Mouse (Mus musculus) midbrain, embryonic 14.5 days (tissue): ENCODE measurements around the gene Mxd4. TPM values are rescaled to one million over a fixed set of nuclear protein-coding genes. Genes with fewer than 3 reads are reported as not detected.

Experiments used
- ATAC-seq: fragments of 200-750 bp; cut with Nextera tagmentation; 2 replicates; pipeline ENCODE4 v1.8.0; 2017; ENCODE audit warnings: moderate number of reproducible peaks, moderate library complexity; ENCODE audit not compliant: low FRiP score, low TSS enrichment
- DNase-seq: peaks from one replicate; pipeline ENCODE4 v3.0.0-alpha.2; 2015
- H3K27ac ChIP-seq: fragments of 300-500 bp; sonication (generic); replicated peaks from 2 replicates; pipeline ENCODE4 v1.5.1; 2014; ENCODE audit warnings: mild to moderate bottlenecking, low read depth, low read length, moderate library complexity
- H3K27me3 ChIP-seq: fragments of 300-500 bp; sonication (generic); 2 replicates; pipeline ENCODE4 v1.6.1; 2014; ENCODE audit warnings: low read length, control low read depth, mixed read lengths; ENCODE audit not compliant: control insufficient read depth, insufficient read depth
- H3K36me3 ChIP-seq: fragments of 300-500 bp; sonication (generic); 2 replicates; pipeline ENCODE4 v1.6.1; 2014; ENCODE audit warnings: low read length, control low read depth; ENCODE audit not compliant: control insufficient read depth, insufficient read depth
- H3K4me1 ChIP-seq: fragments of 300-500 bp; sonication (generic); 2 replicates; pipeline ENCODE4 v1.6.1; 2014; ENCODE audit warnings: mild to moderate bottlenecking, antibody characterized with exemption, low read length, control low read depth; ENCODE audit not compliant: control insufficient read depth, insufficient read depth
- H3K4me2 ChIP-seq: fragments of 300-500 bp; sonication (generic); 2 replicates; pipeline ENCODE4 v1.6.1; 2014; ENCODE audit warnings: mild to moderate bottlenecking, low read length, moderate library complexity
- H3K4me3 ChIP-seq: fragments of 300-500 bp; sonication (generic); replicated peaks from 2 replicates; pipeline ENCODE4 v1.5.1; 2014; ENCODE audit warnings: low read depth, low read length
- H3K9ac ChIP-seq: fragments of 300-500 bp; sonication (generic); replicated peaks from 2 replicates; pipeline ENCODE4 v1.6.1; 2014; ENCODE audit warnings: mild to moderate bottlenecking, low read length, moderate library complexity
- H3K9me3 ChIP-seq: fragments of 300-500 bp; sonication (generic); 2 replicates; pipeline ENCODE4 v1.6.1; 2016; ENCODE audit warnings: low read length, control low read depth, mixed read lengths; ENCODE audit not compliant: control insufficient read depth
- WGBS: fragments of 180-500 bp; shearing (Covaris S2); extraction: QIAGEN DNeasy Blood & Tissue Kit; methylation state at CpG from one replicate; pipeline ENCODE4 v1.1.7; 2014; 5-methylcytosine and 5-hydroxymethylcytosine counted together
- polyA plus RNA-seq: library from polyadenylated mRNA; unstranded; fragments of >200 nt; fragmentation: Nextera tagmentation; extraction: Ambion mirVana; gene quantifications from 2 replicates; pipeline ENCODE4 v1.2.1, GENCODE M21; 2014

The Mxd4 gene
- polyA plus RNA-seq, 1 experiment from 2014 or later, result 35.7 TPM

DNA sequence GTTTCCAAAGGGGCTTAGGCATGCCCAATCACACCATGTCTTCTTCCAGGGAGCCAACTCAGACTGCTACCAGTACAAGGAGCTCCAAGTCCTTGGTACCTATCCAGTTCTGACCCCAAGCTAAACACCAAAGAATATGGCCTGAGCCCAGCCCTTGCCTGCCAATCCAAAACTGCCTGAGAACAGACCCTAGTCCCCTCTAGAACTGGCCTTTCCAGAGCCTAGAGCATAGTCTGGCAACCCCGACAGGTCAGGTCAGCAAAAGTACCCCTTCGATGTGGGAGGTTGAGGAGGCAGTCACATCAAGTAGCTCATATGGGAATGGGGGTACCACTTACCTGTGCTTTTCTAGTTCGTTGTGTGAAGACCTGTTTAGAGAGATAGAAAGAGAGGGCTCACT is 3.5 kb downstream of the Mxd4 start:
- Histone ChIP-seq H3K4me2 (no peak overlapping the region), H3K4me1 (peaks cover 31% of the 10 kb centered on the region), H3K27ac (no peak overlapping the region), H3K27me3 (no peaks in the 10 kb centered on the region), H3K9me3 (no peaks in the 10 kb centered on the region), H3K4me3 (no peak overlapping the region), H3K36me3 (peaks cover 52% of the 10 kb centered on the region), H3K9ac (no peak overlapping the region)
- ATAC-seq, result no peak
- no peak for DNase-seq
- 91% methylated on average over 3 of the region's 3 CpGs for WGBS

DNA sequence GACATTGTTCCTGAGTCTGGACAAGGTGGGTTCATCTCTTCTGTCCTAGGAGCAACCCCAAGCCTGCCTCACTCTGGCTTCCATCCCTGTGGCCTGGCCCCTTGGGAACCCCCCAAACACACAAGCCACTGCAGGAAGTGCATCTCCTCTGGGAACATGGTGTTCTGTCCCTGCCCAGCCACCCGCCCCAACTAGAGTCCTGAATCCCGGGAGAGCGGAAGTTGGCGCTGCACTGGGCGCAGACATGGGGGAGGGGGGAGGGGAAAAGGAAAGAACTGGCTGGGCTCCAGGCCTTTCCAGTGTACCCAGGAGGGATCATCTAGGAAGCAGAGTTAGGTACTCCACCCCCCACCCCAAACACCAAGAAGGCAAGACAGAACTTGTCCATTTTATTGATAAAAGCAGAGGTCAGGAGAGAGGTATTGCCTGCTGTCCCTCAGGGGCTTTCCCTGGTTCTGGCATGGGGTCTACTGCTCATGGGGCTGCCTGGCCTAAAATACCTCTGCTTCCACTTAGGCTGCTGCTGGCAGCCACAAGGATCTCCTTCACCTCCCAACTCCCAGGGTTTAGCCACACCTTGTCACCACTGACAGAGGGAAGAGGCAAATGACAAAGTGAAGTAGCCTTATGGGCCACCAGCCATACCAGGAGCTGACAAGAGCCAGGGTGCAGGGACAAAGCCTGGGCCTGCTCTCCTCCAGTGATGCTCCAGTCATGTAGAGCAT is 4.2 kb downstream of the Mxd4 start:
- peaks cover 28% of the 10 kb centered on the region for H3K4me1 ChIP-seq
- no peaks in the 10 kb centered on the region for H3K9me3 ChIP-seq
- H3K4me3 ChIP-seq, result no peak overlapping the region
- H3K36me3 ChIP-seq, result peaks cover 56% of the 10 kb centered on the region
- no peaks in the 10 kb centered on the region for H3K27me3 ChIP-seq
- no peak overlapping the region for H3K4me2 ChIP-seq
- 68% methylated on average over 5 of the region's 5 CpGs for WGBS
- no peak overlapping the region for H3K9ac ChIP-seq
- no peak overlapping the region for H3K27ac ChIP-seq
- no peak for ATAC-seq
- no peak for DNase-seq

DNA sequence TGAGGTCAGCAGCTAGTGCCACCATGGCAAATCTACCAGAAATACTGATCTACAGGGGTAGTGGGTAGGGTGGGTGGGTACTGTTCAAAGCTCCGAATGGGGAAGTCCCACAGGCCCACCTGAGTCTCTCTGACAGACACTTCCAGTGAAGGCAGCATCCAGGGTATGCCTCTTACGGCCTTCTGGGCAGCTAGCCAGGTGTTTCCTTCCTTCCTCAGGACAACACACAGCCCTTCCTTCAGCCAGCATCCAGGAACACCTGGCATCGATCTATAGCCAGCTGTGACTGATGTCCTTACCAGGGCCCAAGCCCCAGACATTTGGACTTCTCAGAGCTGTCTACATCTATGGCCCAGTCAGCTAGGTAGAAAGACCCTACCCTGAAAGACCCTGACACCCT is 5.0 kb downstream of the Mxd4 start:
- H3K4me3 ChIP-seq, result no peak overlapping the region
- no peak for ATAC-seq
- no peak for DNase-seq
- H3K9ac ChIP-seq, result no peak overlapping the region
- H3K9me3 ChIP-seq, result no peaks in the 10 kb centered on the region
- WGBS, result 79% methylated on average over 3 of the region's 3 CpGs
- H3K36me3 ChIP-seq, result peaks cover 62% of the 10 kb centered on the region
- no peaks in the 10 kb centered on the region for H3K27me3 ChIP-seq
- H3K4me1 ChIP-seq, result peaks cover 26% of the 10 kb centered on the region
- no peak overlapping the region for H3K4me2 ChIP-seq
- H3K27ac ChIP-seq, result no peak overlapping the region

DNA sequence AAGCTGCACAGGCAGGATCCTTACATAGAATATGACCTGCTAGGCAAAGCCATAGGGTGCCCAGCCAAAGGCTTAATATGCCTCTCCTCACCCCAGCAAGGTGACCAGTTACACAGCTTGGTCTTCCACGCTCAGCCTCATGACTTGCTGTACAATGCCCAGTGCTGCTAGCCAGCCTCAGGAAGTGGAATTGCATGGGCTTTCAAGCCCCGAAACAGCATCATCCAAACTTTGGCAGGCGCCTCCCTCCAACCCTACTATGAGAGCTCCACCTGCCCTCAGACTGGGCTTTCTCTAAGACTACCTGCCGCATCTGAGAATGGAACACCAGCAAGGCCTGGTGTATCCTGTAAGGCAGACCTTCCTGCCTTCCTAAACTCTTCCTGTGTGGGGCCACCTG is 9.7 kb downstream of the Mxd4 start:
- no peak for DNase-seq
- H3K4me3 ChIP-seq, result no peak overlapping the region
- H3K36me3 ChIP-seq, result peaks cover 90% of the 10 kb centered on the region
- H3K4me2 ChIP-seq, result no peak overlapping the region
- H3K27ac ChIP-seq, result no peak overlapping the region
- no peaks in the 10 kb centered on the region for H3K27me3 ChIP-seq
- WGBS, result 93% methylated on average over 4 of the region's 4 CpGs
- no peaks in the 10 kb centered on the region for H3K9me3 ChIP-seq
- no peak for ATAC-seq
- no peak overlapping the region for H3K9ac ChIP-seq
- H3K4me1 ChIP-seq, result no peaks in the 10 kb centered on the region

DNA sequence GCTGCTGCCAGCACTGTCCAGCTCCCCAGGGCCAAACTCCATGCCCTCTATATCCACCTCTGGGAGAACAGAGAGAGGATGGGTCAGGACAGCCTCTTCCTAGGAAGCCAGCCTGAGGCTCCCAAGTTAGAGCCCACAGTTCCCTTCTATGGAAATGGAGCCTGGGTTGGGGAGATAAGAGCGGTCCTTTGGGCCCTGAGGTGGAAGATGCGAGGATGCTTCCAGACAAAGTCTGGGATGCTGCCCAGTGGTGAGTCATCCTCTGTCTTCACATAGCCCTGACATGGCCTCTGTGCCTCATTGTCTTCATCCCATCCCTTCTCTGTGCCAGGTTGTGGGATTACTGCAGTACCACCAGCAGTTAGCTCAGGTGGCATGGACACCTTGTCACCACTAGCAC is 10.4 kb downstream of the Mxd4 start:
- H3K9me3 ChIP-seq, result no peaks in the 10 kb centered on the region
- ATAC-seq (no peak), DNase-seq (no peak)
- no peak overlapping the region for H3K4me2 ChIP-seq
- no peak overlapping the region for H3K4me3 ChIP-seq
- no peak overlapping the region for H3K27ac ChIP-seq
- no peak overlapping the region for H3K9ac ChIP-seq
- no peaks in the 10 kb centered on the region for H3K27me3 ChIP-seq
- H3K36me3 ChIP-seq, result peaks cover 84% of the 10 kb centered on the region
- no peaks in the 10 kb centered on the region for H3K4me1 ChIP-seq
- 97% methylated on average over 2 of the region's 2 CpGs for WGBS

DNA sequence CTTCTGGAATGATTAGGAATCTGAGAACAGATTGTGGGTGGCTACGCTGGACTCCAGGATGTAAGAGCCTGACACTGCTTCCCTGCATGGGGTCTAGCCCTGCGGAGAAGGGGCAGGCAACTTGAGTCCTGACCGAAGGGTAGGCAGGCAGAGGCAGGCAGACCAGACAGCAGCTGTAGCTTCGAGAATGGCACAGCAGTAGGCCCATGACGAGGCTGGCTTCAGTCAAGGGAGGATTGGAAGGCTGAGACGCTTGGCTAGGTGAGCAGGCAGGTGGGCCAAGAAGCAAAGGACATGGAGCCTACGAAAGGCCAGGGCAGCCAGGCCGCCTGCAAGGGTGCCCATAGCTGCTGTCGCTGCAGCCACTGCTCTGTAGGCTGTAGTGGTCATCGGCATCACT is 10.8 kb downstream of the Mxd4 start:
- H3K9ac ChIP-seq, result no peak overlapping the region
- H3K4me1 ChIP-seq, result no peaks in the 10 kb centered on the region
- H3K27me3 ChIP-seq, result no peaks in the 10 kb centered on the region
- H3K9me3 ChIP-seq, result no peaks in the 10 kb centered on the region
- ATAC-seq (no peak), DNase-seq (no peak)
- peaks cover 82% of the 10 kb centered on the region for H3K36me3 ChIP-seq
- H3K27ac ChIP-seq, result no peak overlapping the region
- H3K4me2 ChIP-seq, result no peak overlapping the region
- H3K4me3 ChIP-seq, result no peak overlapping the region
- whole genome bisulfite sequencing, result 66% methylated on average over 10 of the region's 10 CpGs

DNA sequence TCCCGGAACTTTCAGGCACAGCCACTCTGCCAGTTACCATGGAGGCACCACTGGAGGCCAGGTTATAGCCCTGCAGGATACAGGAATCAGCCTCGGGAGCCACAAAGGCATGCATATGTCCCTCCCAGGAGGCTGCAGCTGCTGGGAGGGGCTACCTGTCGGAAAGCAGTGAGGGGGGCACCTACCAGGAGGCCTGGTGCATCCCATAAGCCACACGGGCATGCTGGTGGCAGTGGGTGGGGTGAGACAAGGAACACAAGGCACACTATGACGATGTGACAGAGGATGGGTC is 12.2 kb downstream of the Mxd4 start:
- Histone ChIP-seq H3K4me3 (no peak overlapping the region), H3K9me3 (no peaks in the 10 kb centered on the region), H3K27me3 (no peaks in the 10 kb centered on the region), H3K4me2 (no peak overlapping the region), H3K36me3 (peaks cover 69% of the 10 kb centered on the region), H3K9ac (no peak overlapping the region), H3K4me1 (peaks cover under 1% of the 10 kb centered on the region; the same call in 1 of the 2 replicates), H3K27ac (no peak overlapping the region)
- whole genome bisulfite sequencing, result 14% methylated on average over 5 of the region's 5 CpGs
- no peak for ATAC-seq
- no peak for DNase-seq

DNA sequence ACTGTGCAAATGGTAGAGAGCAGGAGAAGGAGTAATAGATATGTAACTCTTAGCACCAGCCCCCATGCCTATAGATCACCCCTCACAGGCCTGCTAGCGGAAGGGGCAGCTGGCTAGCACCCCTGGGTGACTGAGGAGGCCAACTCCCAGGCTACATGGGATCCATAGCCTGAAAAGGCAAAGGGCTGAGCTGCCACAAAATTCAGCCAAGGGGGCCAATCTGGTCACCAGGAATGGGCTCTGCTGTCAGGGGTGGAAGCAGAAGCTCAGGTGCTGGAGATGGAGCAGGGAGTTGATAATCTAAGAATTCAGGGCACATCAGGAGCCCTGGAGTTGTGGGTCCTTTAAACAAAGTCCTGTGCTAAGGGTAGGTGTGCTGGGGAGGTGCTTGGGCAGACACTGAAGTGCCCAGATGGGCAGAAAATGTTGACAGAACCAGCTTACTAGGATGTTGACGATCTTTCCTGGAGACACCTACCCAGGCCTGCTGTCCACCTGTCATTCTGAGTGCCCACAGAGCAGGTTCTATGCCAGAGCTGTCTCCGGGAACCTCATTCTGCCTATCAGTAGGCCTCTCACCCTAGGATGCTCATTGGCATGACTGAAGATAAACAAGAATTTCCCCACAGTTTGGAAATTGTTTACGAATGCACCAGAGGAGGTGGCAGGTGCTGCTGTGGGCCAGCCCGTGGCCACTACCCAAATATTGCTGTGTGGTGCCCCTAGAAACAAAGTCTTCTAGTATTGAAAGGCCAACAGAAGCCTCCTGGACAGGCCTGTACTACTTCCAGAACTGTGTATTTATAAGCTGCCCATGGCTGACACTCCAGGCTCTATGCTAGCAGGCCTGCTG is 12.7 kb downstream of the Mxd4 start:
- H3K27me3 ChIP-seq, result no peaks in the 10 kb centered on the region
- no peak overlapping the region for H3K4me3 ChIP-seq
- H3K27ac ChIP-seq, result no peak overlapping the region
- ATAC-seq (no peak), DNase-seq (no peak)
- no peaks in the 10 kb centered on the region for H3K9me3 ChIP-seq
- H3K9ac ChIP-seq, result no peak overlapping the region
- peaks cover 64% of the 10 kb centered on the region for H3K36me3 ChIP-seq
- H3K4me2 ChIP-seq, result no peak overlapping the region
- 64% methylated on average over 5 of the region's 5 CpGs for WGBS
- peaks cover 6% of the 10 kb centered on the region; the same call in 1 of the 2 replicates for H3K4me1 ChIP-seq

DNA sequence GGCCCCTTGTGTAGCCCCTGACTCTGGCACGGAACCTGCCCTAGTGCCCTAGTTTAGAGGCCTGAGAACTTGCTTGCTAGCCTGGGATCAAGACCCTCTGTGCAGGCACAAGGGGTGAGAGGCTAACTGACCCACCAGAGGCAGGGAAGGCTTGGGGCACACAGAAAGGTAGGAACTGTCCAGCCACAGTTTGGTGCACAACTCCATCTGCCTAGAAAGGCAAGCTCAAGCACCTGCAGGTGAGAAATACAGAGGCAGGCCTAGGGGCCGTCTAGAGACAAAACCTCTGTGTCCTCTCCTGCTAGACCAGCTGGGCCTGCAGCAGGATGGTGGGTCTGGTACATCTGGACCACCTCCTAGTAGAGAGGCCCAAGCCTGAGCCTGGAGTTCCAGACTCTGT is 13.5 kb downstream of the Mxd4 start:
- peaks cover 57% of the 10 kb centered on the region for H3K36me3 ChIP-seq
- H3K27me3 ChIP-seq, result no peaks in the 10 kb centered on the region
- H3K4me3 ChIP-seq, result no peak overlapping the region
- no peak overlapping the region for H3K9ac ChIP-seq
- H3K9me3 ChIP-seq, result no peaks in the 10 kb centered on the region
- no peak for DNase-seq
- H3K4me2 ChIP-seq, result no peak overlapping the region
- ATAC-seq, result no peak
- peaks cover 7% of the 10 kb centered on the region; the same call in 1 of the 2 replicates for H3K4me1 ChIP-seq
- H3K27ac ChIP-seq, result no peak overlapping the region
- WGBS, result 80% methylated on average over 2 of the region's 2 CpGs
